Mouse (Mus musculus) heart, postnatal 0 days (tissue): Measurements from ENCODE around the gene Zfp449.

ENCODE experiments used
- CTCF ChIP-seq: IDR thresholded peaks from 2 replicates; pipeline ENCODE4 v1.5.1; 2016; ENCODE audit warnings: antibody characterized with exemption, control low read depth, low read depth
- EP300 ChIP-seq: IDR thresholded peaks from 2 replicates; pipeline ENCODE4 v1.6.1; 2016; ENCODE audit warnings: antibody characterized with exemption, low read depth

- no peak for TF ChIP-seq EP300
- TF ChIP-seq CTCF: peak; percentile 44
Observed at GRCm38 (mm10) chrX:56340305-56340704, 5.9 kb upstream of the Zfp449 start.
